Mouse (Mus musculus) lung, postnatal 0 days (tissue): Measurements from ENCODE around the gene Atxn3.

Experiments
- CTCF ChIP-seq: IDR thresholded peaks from 2 replicates; pipeline ENCODE4 v1.5.1; 2016; ENCODE audit warnings: antibody characterized with exemption, mild to moderate bottlenecking
- EP300 ChIP-seq: IDR thresholded peaks from 2 replicates; pipeline ENCODE4 v1.6.1; 2016; ENCODE audit warnings: antibody characterized with exemption, mild to moderate bottlenecking, control low read depth

DNA sequence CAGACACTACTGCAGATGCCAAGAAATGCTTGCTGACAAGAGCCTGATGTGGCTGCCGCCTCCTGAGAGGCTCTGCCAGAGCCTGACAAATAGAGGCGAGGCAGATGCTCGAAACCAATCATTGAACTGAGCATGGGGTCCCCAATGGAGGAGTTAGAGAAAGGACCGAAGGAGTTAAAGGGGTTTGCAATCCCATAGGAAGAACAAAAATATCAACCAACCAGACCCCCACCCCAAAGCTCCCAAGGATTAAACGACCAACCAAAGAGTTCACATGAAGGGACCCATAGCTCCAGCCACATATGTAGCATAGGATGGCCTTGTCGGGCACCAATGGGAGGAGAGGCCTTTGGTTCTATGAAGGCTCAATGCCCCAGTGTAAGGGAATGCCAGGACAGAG lies 47.7 kb downstream of the Atxn3 start:
- TF ChIP-seq CTCF (no peak), EP300 (no peak)
